In genomic region chr11:101543533-101543932, GRCm38 (mm10) we compare ENCODE assay signal across 22 mouse cellular contexts. TPM values are rescaled to one million over a fixed set of nuclear protein-coding genes. Genes with fewer than 3 reads are reported as not detected.
DNase-seq lines count a peak whose midpoint lies in the region; ATAC-seq and TF ChIP-seq lines count a peak whose summit lies in the region.
"Had no signal": no experiment of that assay in that cellular context is flagged by ENCODE, and none has a peak within 500 bp of the region (broad histone marks: within the 10 kb centered on the region; RNA-seq: fewer than 3 reads in every experiment).

No protein-coding gene starts in this region.

- H3K4me2 ChIP-seq in liver, postnatal 0 days (ENCODE audit: low read depth, low read length): no peak overlapping the region
- no peak overlapping the region for H3K4me2 ChIP-seq in liver, embryonic 12.5 days
- H3K4me2 ChIP-seq: forebrain, embryonic 15.5 days; lung, embryonic 15.5 days; midbrain, embryonic 15.5 days had no signal

- peak overlapping the region; percentile 69 for H3K27ac ChIP-seq in liver, postnatal 0 days (ENCODE audit: low read depth)
- no peak overlapping the region for H3K27ac ChIP-seq in liver, embryonic 12.5 days
- H3K27ac ChIP-seq: forebrain, embryonic 15.5 days; midbrain, embryonic 15.5 days had no signal

- peak; percentile 74 for ATAC-seq in liver, postnatal 0 days
- ATAC-seq in liver, embryonic 12.5 days: no peak
- peak; percentile 63 for ATAC-seq in monocyte, adult 5-6 weeks (replicated peaks; ENCODE audit: insufficient number of reproducible peaks, low FRiP score, low TSS enrichment, poor library complexity, severe bottlenecking)
- ATAC-seq: midbrain, embryonic 15.5 days had no signal

- peak; percentile 22 for DNase-seq in adrenal gland, postnatal 10 days
- no peak for DNase-seq in adrenal gland, postnatal 4 days (ENCODE audit: low spot score in 2 of 2)
- DNase-seq in liver, postnatal 0 days: peak; percentile 29
- peak; percentile 39 for DNase-seq in brain, adult 2 months (ENCODE audit: low read depth, low spot score)
- no peak for DNase-seq in urinary bladder, postnatal 14 days (ENCODE audit: low spot score)
- no peak for DNase-seq in frontal cortex, postnatal 10 days (ENCODE audit: low spot score in 2 of 2)
- DNase-seq: B cell, adult 2 months; cerebellum, adult 11 months; kidney, postnatal 14 days; layer of hippocampus, adult 9-11 months; thymus, postnatal 4 days had no signal

- no peak overlapping the region for H3K4me3 ChIP-seq in liver, postnatal 0 days (ENCODE audit: low read depth, low read length)
- no peak overlapping the region for H3K4me3 ChIP-seq in liver, embryonic 12.5 days
- H3K4me3 ChIP-seq: forebrain, embryonic 15.5 days; lung, embryonic 15.5 days; midbrain, embryonic 15.5 days had no signal

- no peak overlapping the region for H3K9ac ChIP-seq in liver, postnatal 0 days (replicated peaks)
- no peak overlapping the region for H3K9ac ChIP-seq in liver, embryonic 12.5 days
- H3K9ac ChIP-seq: forebrain, embryonic 15.5 days; lung, embryonic 15.5 days; midbrain, embryonic 15.5 days had no signal

- TF ChIP-seq EP300 in liver, postnatal 0 days (IDR thresholded peaks at IDR 0.05; ENCODE audit: low read depth): no peak

- H3K36me3 ChIP-seq in liver, postnatal 0 days (replicated peaks; ENCODE audit: insufficient read depth, low read length): peaks cover 20% of the 10 kb centered on the region
- H3K36me3 ChIP-seq in liver, embryonic 12.5 days: peaks cover 96% of the 10 kb centered on the region
- H3K36me3 ChIP-seq: forebrain, embryonic 15.5 days; midbrain, embryonic 15.5 days had no signal

- no peaks in the 10 kb centered on the region for H3K9me3 ChIP-seq in liver, postnatal 0 days (ENCODE audit: low read length)
- no peaks in the 10 kb centered on the region for H3K9me3 ChIP-seq in liver, embryonic 12.5 days (replicated peaks)
- H3K9me3 ChIP-seq: forebrain, embryonic 15.5 days; lung, embryonic 15.5 days; midbrain, embryonic 15.5 days had no signal

- WGBS in liver, postnatal 0 days (ENCODE audit: insufficient replicate concordance): 71% methylated on average over 9 of the region's 9 CpGs
- WGBS in liver, embryonic 12.5 days (ENCODE audit: insufficient replicate concordance): 77% methylated on average over 9 of the region's 9 CpGs

- peaks cover 4% of the 10 kb centered on the region; the same call in 1 of the 2 replicates for H3K4me1 ChIP-seq in liver, postnatal 0 days (ENCODE audit: insufficient read depth)
- H3K4me1 ChIP-seq in liver, embryonic 12.5 days: peaks cover 10% of the 10 kb centered on the region; the same call in 1 of the 2 replicates
- H3K4me1 ChIP-seq: lung, embryonic 15.5 days; midbrain, embryonic 15.5 days had no signal

- H3K27me3 ChIP-seq in liver, postnatal 0 days (ENCODE audit: insufficient read depth, low read length): no peaks in the 10 kb centered on the region
- no peaks in the 10 kb centered on the region for H3K27me3 ChIP-seq in liver, embryonic 12.5 days (replicated peaks)
- H3K27me3 ChIP-seq: forebrain, embryonic 15.5 days; lung, embryonic 15.5 days; midbrain, embryonic 15.5 days had no signal

- TF ChIP-seq CTCF in liver, postnatal 0 days (IDR thresholded peaks at IDR 0.05; ENCODE audit: low read depth): no peak

RNA-seq across cellular contexts. Expression of gene Brca1, which starts 8.2 kb away (rescaled TPM):
- total RNA-seq in adrenal gland, postnatal 10 days (2021): 1 to 10 TPM; 8.1 to 8.3 TPM
- total RNA-seq in adrenal gland, postnatal 4 days (2021): 10 to 100 TPM; 16.6 to 18.9 TPM
- 3.9 and 5.0 TPM in 2 replicates for polyA plus RNA-seq in liver, postnatal 0 days (2015; fragmentation: Nextera tagmentation; extraction: Ambion mirVana)
- polyA plus RNA-seq in liver, embryonic 12.5 days (2016; fragmentation: Nextera tagmentation; extraction: Ambion mirVana): 17.2 and 17.4 TPM in 2 replicates
- total RNA-seq in monocyte, adult 5-6 weeks (2017): 2.9 to 8.0 TPM (median 5.2 TPM) in 3 replicates

RNA-seq across cellular contexts. Expression of gene Nbr1, which starts 8.4 kb away (rescaled TPM):
- total RNA-seq in adrenal gland, postnatal 10 days (2021): 100 to 1,000 TPM; 134 to 137 TPM
- 100 to 1,000 TPM; 167 to 227 TPM for total RNA-seq in adrenal gland, postnatal 4 days (2021)
- polyA plus RNA-seq in liver, postnatal 0 days (2015; fragmentation: Nextera tagmentation; extraction: Ambion mirVana): 32.8 and 35.3 TPM in 2 replicates
- 45.1 and 47.9 TPM in 2 replicates for polyA plus RNA-seq in liver, embryonic 12.5 days (2016; fragmentation: Nextera tagmentation; extraction: Ambion mirVana)
- total RNA-seq in monocyte, adult 5-6 weeks (2017): 67.9 to 104 TPM (median 83.1 TPM) in 3 replicates

RNA-seq across cellular contexts. Expression of gene Tmem106a, which starts 38.5 kb away (rescaled TPM):
- total RNA-seq in adrenal gland, postnatal 10 days (2021): 10 to 100 TPM; 11.2 to 12.0 TPM
- total RNA-seq in adrenal gland, postnatal 4 days (2021): 10 to 100 TPM; 19.2 to 21.0 TPM
- polyA plus RNA-seq in liver, postnatal 0 days (2015; fragmentation: Nextera tagmentation; extraction: Ambion mirVana): 10.8 and 11.2 TPM in 2 replicates
- polyA plus RNA-seq in liver, embryonic 12.5 days (2016; fragmentation: Nextera tagmentation; extraction: Ambion mirVana): 5.0 and 5.3 TPM in 2 replicates
- 10.7 to 18.1 TPM (median 15.4 TPM) in 3 replicates for total RNA-seq in monocyte, adult 5-6 weeks (2017)

RNA-seq across cellular contexts. Expression of gene Gm11634, which starts 55.5 kb away (rescaled TPM):
- not detected for total RNA-seq in adrenal gland, postnatal 10 days (2021)
- not detected for total RNA-seq in adrenal gland, postnatal 4 days (2021)
- not detected in 2 replicates for polyA plus RNA-seq in liver, postnatal 0 days (2015; fragmentation: Nextera tagmentation; extraction: Ambion mirVana)
- polyA plus RNA-seq in liver, embryonic 12.5 days (2016; fragmentation: Nextera tagmentation; extraction: Ambion mirVana): not detected in 2 replicates
- total RNA-seq in monocyte, adult 5-6 weeks (2017): not detected in 3 replicates
- total RNA-seq: common myeloid progenitor, adult 5-6 weeks; gastrocnemius, adult 8-10 months; heart, postnatal 25 days; left cerebral cortex, postnatal 36 days had no signal
- polyA plus RNA-seq: forebrain, embryonic 15.5 days; lung, embryonic 15.5 days; midbrain, embryonic 15.5 days; neural tube, embryonic 11.5 days; spleen, adult 2 months had no signal

Comparison
In these comparisons a context has a peak if more than half of its experiments do, and no peak if none do; other contexts are left out.
1. DNase-seq: peak in adrenal gland, postnatal 10 days (single experiment), liver, postnatal 0 days (single experiment) and brain, adult 2 months (single experiment); none in adrenal gland, postnatal 4 days (0 of 2), urinary bladder, postnatal 14 days (single experiment) and frontal cortex, postnatal 10 days (0 of 2).